Mouse (Mus musculus): Measurements from ENCODE around the gene Hvcn1.

DNA sequence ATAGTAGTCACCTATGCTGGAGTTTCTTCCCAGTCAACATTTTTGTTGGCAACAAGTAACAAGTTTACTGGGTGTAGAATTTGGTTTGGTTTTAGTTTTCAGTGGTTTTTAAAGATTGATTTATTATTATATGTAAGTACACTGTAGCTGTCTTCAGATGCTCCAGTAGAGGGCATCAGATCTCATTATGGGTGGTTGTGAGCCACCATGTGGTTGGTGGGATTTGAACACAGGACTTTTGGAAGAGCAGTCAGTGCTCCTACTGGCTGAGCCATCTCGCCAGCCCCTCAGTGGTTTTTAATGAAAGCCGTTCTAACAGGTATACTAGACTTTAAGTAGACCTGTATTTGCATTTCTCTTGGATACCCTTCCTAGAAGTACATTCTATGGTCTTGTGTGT lies 59.3 kb downstream of the Hvcn1 start:
- TF ChIP-seq CTCF (IDR thresholded peaks at IDR 0.05; ENCODE audit: extremely low read depth, insufficient read depth, insufficient read length, insufficient replicate concordance) (no peak), POLR2A (IDR thresholded peaks at IDR 0.05; ENCODE audit: low read depth, low read length) (no peak)
